Mouse (Mus musculus): ENCODE data around the gene Nfya. TPM values are rescaled to one million over a fixed set of nuclear protein-coding genes. Genes with fewer than 3 reads are reported as not detected.
"Not testable (repeated sequence)": the region's sequence is repeated elsewhere in the genome, so short reads cannot be mapped to it uniquely, and the experiment has no call there.

The Nfya gene
- total RNA-seq, 2 experiments from 2014 or later, result 21.4 to 26.7 TPM

DNA sequence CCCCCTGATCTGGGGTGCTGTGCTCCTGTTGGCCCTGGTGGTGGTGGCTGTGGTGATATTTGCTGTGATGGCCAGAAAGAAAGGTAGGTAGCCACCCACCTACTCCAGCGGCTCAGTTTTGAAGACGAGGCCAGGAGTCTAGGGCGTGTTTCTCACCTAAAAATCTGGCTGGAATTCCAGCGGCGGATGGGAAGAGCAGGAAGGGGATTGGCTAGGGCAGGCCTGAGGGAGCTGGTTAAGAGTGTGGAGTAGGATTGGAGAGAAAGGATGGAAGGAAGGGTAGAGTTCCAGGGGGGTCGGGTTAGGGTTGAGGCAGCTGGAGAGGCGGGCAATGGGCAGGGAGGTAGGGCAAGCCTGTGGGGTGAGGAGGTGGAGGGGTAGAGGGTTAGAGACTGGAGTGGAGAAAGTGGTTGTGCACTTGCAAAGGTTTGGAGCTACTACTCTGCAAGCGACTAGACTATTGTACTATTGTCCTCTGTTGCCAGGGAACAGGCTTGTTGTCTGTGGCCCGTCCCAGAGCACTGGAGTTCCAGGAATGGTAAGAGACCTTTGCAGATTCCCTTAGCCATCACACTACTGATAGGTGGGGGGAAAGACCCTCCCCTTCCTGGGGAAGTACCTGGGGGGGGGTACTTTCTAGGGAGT is 44.1 kb downstream of the Nfya start:
- Histone ChIP-seq H3K4me3 (no peak overlapping the region), H3K27ac (no peak overlapping the region)
- no peak for TF ChIP-seq CTCF (conservative IDR thresholded peaks at IDR 0.05)
- DNase-seq (ENCODE audit: low spot score in 2 of 2), result no peak

GRCm38 (mm10) chr17:48363421-48363965 is 46.2 kb downstream of the Nfya start:
- DNase-seq (ENCODE audit: low spot score in 2 of 2), result no peak
- H3K27ac ChIP-seq, result no peak overlapping the region
- H3K4me3 ChIP-seq, result no peak overlapping the region
- no peak for TF ChIP-seq CTCF (conservative IDR thresholded peaks at IDR 0.05)

DNA sequence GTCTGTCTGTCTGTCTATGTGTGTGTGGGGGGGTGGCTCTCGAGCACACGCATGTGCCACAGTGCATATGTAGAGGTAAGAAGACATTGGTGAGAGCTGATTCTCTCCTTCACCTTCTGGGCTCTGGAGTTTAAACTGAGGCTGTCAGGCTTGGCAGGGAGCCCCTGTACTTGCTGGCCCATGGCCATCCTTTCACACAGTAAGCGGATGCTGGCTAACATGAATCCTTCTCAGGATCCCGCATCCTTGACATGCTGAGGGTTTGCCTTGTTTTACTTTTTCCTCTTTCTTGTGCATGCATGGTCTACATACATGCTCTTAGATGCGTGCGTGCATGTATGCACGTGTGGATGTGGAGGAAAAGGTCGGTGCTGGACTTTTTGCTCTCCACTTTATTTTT is 46.7 kb downstream of the Nfya start:
- TF ChIP-seq CTCF (conservative IDR thresholded peaks at IDR 0.05), result no peak
- no peak overlapping the region for H3K4me3 ChIP-seq
- DNase-seq (ENCODE audit: low spot score in 2 of 2), result peak in 1 of 2 experiments; percentile 29
- no peak overlapping the region for H3K27ac ChIP-seq

- DNase-seq (ENCODE audit: low spot score in 2 of 2), result no peak
- no peak overlapping the region for H3K27ac ChIP-seq
Measured at GRCm38 (mm10) chr17:48362346-48362745, 47.4 kb downstream of the Nfya start.

GRCm38 (mm10) chr17:48360462-48360861 is 49.2 kb downstream of the Nfya start:
- Histone ChIP-seq H3K27ac (no peak overlapping the region), H3K4me3 (no peak overlapping the region)
- DNase-seq (ENCODE audit: low spot score in 2 of 2), result no peak
- no peak for TF ChIP-seq CTCF (conservative IDR thresholded peaks at IDR 0.05)

More at GRCm38 (mm10) chr17:48362346-48362745, 47.4 kb downstream of the Nfya start:
- no peak overlapping the region for H3K4me3 ChIP-seq
- TF ChIP-seq CTCF (conservative IDR thresholded peaks at IDR 0.05), result no peak

DNA sequence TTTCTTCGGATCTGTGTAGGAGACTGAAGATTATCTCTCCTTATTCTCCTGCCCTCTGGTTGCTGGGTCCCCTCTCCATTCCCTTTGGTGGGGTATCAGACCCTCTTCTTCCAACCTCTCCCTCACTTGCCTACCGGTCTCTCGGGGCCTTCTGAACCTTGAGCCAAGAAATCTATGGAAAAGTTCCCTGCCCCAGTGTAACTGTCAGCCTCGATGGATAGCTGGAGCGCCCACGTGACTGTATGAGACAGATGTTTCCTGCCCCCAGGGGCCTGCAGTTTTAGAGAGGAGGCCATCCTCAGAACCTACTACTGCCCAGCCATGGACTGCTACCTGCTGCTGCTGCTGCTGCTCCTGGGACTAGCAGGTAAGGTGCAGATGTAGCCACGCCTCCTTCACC is 50.1 kb downstream of the Nfya start, which contains the start of gene Treml1:
Gene Treml1 (plus strand): TSS at position 301 of the 400 bp plus-strand sequence.
- H3K4me3 ChIP-seq, result no peak within 1 kb of the TSS
- TF ChIP-seq CTCF (conservative IDR thresholded peaks at IDR 0.05), result no peak
- no peak within 1 kb of the TSS for H3K27ac ChIP-seq
- DNase-seq (ENCODE audit: low spot score in 2 of 2), result no peak

DNA sequence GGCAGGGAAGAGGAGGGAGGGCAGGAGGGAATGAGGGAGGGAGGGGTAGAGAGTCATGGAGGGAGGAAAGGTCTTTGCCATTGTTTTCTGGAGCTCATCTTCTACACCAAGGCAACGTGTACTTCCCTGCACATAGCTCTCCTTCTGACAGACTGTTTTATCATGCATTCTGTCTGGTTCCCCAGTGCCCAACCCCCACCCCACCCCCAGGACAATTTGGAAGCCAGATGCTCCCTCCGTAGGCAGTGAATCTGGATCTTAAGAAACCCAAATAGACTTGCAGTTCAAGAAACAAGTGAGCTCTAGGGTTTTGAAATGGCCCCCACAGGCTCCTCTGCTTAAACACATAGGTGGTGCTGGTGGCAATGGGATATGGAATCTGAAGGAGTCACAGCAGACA is 51.8 kb downstream of the Nfya start:
- H3K4me3 ChIP-seq, result no peak overlapping the region
- DNase-seq (ENCODE audit: low spot score in 2 of 2), result no peak
- TF ChIP-seq CTCF (conservative IDR thresholded peaks at IDR 0.05), result no peak

GRCm38 (mm10) chr17:48355822-48356221 is 53.9 kb downstream of the Nfya start:
- TF ChIP-seq CTCF (conservative IDR thresholded peaks at IDR 0.05), result no peak
- Histone ChIP-seq H3K4me3 (no peak overlapping the region), H3K27ac (no peak overlapping the region)
- no peak for DNase-seq (ENCODE audit: low spot score in 2 of 2)

More for the DNA sequence above, 51.8 kb downstream of the Nfya start:
- no peak overlapping the region for H3K27ac ChIP-seq

DNA sequence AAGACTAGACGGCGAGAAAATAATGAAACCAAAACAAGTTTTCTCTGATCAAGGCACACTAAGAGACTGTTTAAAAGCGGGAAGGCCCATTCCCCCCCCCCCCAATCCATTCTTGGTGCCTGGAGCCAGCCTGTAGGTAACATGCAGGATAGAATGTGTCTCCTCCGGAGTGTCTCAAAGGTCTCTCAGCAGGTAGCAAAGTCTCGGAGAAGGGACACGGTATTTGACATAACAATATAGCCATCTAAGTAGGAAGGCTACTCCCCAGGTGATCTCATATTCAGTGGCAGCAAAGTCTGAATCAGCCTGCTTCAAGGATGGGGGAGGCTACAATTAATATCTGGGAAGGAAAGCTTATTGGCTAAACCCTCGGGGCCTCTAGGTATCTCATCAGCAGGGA is 56.7 kb downstream of the Nfya start:
- H3K27ac ChIP-seq; H3K4me3 ChIP-seq; DNase-seq (ENCODE audit: low spot score in 2 of 2): not testable (repeated sequence)

GRCm38 (mm10) chr17:48350681-48351193 is 59.0 kb downstream of the Nfya start:
- DNase-seq (ENCODE audit: low spot score in 2 of 2), result no peak
- no peak for TF ChIP-seq CTCF (conservative IDR thresholded peaks at IDR 0.05)
- Histone ChIP-seq H3K27ac (no peak overlapping the region), H3K4me3 (no peak overlapping the region)

DNA sequence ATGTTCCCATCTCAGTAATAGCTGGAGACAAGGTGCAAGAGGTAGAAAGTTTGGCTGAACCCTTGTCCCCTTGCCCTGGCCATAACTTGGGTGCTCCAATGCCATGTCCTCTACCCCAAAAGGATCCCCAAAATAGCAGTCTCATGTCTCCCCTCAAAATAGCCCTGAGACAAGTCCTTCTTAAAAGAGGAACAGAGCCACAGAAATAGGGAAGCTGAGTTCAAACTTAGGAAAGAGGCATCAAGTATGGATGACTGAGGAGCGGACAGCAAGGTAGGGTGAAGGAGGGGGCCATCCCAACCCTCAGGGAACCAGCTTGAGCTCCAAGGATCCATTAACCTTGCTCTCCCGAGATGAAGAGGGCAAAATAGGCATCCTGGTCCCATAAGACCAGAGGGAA is 62.4 kb downstream of the Nfya start:
- TF ChIP-seq CTCF (conservative IDR thresholded peaks at IDR 0.05), result no peak
- no peak overlapping the region for H3K4me3 ChIP-seq
- DNase-seq (ENCODE audit: low spot score in 2 of 2), result no peak

GRCm38 (mm10) chr17:48346834-48347233 is 62.9 kb downstream of the Nfya start:
- peak overlapping the region; percentile 46; the same call in 1 of the 2 replicates for H3K27ac ChIP-seq
- DNase-seq (ENCODE audit: low spot score in 2 of 2), result no peak
- no peak for TF ChIP-seq CTCF (conservative IDR thresholded peaks at IDR 0.05)
- no peak overlapping the region; the same call in 1 of the 2 replicates for H3K4me3 ChIP-seq

More for the DNA sequence above, 62.4 kb downstream of the Nfya start:
- H3K27ac ChIP-seq, result peak overlapping the region; percentile 46; the same call in 1 of the 2 replicates

GRCm38 (mm10) chr17:48346231-48346630 is 63.5 kb downstream of the Nfya start, which contains the start of gene Trem2:
Trem2 (plus strand) TSS chr17:48346401.
- no peak for TF ChIP-seq CTCF (conservative IDR thresholded peaks at IDR 0.05)
- DNase-seq (ENCODE audit: low spot score in 2 of 2), result no peak
- Histone ChIP-seq H3K27ac (peak within 1 kb of the TSS; percentile 46; the same call in 1 of the 2 replicates), H3K4me3 (no peak within 1 kb of the TSS; the same call in 1 of the 2 replicates)

GRCm38 (mm10) chr17:48345824-48346223 is 63.9 kb downstream of the Nfya start:
- DNase-seq (ENCODE audit: low spot score in 2 of 2), result no peak
- TF ChIP-seq CTCF (conservative IDR thresholded peaks at IDR 0.05), result no peak
- no peak overlapping the region for H3K4me3 ChIP-seq
- H3K27ac ChIP-seq, result no peak overlapping the region
